Mouse (Mus musculus) bone marrow, adult 2 months (tissue): ENCODE results near the gene Grin3a.

Experiments
- CTCF ChIP-seq: fragments of 200-500 bp; IDR thresholded peaks from 2 replicates; pipeline ENCODE4 v1.5.1; 2011; ENCODE audit warnings: low read length, control low read depth; ENCODE audit not compliant: control insufficient read depth, insufficient read depth
- POLR2A ChIP-seq: fragments of 200-500 bp; IDR thresholded peaks from 2 replicates; pipeline ENCODE4 v1.6.1; 2011; ENCODE audit warnings: low read depth, mild to moderate bottlenecking, control low read depth, low read length, borderline replicate concordance; ENCODE audit not compliant: control insufficient read depth

DNA sequence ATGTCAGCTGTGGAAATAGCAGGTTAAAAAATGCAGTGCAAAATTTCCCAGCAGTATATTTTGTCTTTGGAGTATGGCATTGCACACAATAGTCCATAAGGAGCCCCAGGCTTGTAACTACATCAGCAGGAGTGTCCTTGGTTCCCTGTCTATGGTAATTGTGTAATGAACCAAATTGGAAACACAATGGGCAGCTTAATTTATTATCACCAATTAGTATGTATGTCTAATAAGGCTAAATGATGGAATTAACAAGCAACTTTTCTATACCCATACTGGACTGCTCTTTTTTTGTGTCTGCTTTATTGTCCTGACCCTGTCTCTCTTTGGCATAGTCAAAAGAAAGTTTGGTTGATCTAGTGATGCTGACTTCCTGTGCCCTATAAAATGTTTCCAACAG lies 38.8 kb downstream of the Grin3a start:
- no peak for TF ChIP-seq CTCF
- TF ChIP-seq POLR2A: no peak
